Mouse (Mus musculus): ENCODE results near the gene Ccdc47. TPM values are rescaled to one million over a fixed set of nuclear protein-coding genes. Genes with fewer than 3 reads are reported as not detected.
"Not testable (repeated sequence)": the region's sequence is repeated elsewhere in the genome, so short reads cannot be mapped to it uniquely, and the experiment has no call there.

Gene Ccdc47
- polyA plus RNA-seq, 1 experiment = 16.6 TPM

DNA sequence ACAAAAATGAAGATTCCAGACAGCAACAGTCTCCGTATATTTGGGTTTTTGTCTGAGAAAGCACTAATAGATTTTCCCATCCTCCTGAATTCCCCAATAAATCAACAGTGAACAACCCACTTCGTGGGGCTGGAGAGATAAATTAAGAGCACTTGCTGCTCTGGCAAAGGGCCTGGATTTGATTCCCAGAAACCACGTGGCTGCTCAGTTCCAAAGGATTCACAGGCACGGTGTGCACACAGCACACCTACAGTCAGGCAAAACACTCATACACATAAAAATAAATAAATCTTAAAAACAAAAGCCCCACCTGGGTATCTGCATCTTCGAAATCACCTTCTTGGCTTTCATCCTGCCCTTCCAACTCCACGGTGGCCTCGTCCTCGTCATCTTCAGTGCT is 3.4 kb downstream of the Ccdc47 start:
- H3K36me3 ChIP-seq (ENCODE audit: control insufficient read depth, insufficient read depth) = peaks cover 61% of the 10 kb centered on the region
- no peak overlapping the region for H3ac ChIP-seq (ENCODE audit: control insufficient read depth, insufficient read length, low read depth)
- no peaks in the 10 kb centered on the region for H3K27me3 ChIP-seq (ENCODE audit: control insufficient read depth, insufficient read depth, insufficient read length)
- H3K79me2 ChIP-seq (ENCODE audit: control insufficient read depth, insufficient read depth) = peaks cover 64% of the 10 kb centered on the region
- no peak overlapping the region for H3K4me3 ChIP-seq (ENCODE audit: insufficient read depth, poor library complexity, severe bottlenecking)
- H3K79me3 ChIP-seq (ENCODE audit: low read depth) = peaks cover 48% of the 10 kb centered on the region
- TF ChIP-seq CTCF (IDR thresholded peaks at IDR 0.05; ENCODE audit: control insufficient read depth, insufficient read depth, insufficient read length) (no peak), FOSL1 (IDR thresholded peaks at IDR 0.05; ENCODE audit: insufficient read depth, low read length, poor library complexity, severe bottlenecking) (no peak), USF1 (IDR thresholded peaks at IDR 0.05; ENCODE audit: low read depth) (no peak), MAX (IDR thresholded peaks at IDR 0.05) (no peak), CEBPB (IDR thresholded peaks at IDR 0.05; ENCODE audit: low read depth) (no peak), MYOG (IDR thresholded peaks at IDR 0.05; ENCODE audit: control insufficient read depth, extremely low read depth, insufficient read length) (no peak), MYOD1 (IDR thresholded peaks at IDR 0.05; ENCODE audit: control insufficient read depth, insufficient read length, low read depth) (no peak)

DNA sequence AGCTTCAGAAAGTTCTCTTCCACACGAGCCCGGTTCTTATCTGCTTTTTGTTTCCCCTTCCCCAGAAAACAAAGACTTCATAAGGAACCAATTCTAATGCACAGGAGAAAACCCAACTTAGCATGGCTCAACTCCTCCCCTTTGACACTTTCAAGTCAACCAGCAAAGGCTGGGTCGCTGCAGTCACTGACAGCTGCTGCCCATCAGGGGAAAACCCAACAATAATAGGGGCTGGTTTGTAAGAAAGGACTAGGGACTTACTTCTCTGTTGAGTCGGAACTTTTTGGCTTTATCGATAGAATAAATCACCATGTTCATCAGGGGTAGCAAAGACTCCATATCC is 14.1 kb downstream of the Ccdc47 start, which contains the start of gene Strada:
Gene Strada (minus strand): TSS at position 46 of the 343 bp plus-strand sequence.
- peaks cover 93% of the 10 kb centered on the region for H3K36me3 ChIP-seq (ENCODE audit: control insufficient read depth, insufficient read depth)
- H3K4me3 ChIP-seq (ENCODE audit: insufficient read depth, poor library complexity, severe bottlenecking) = no peak within 1 kb of the TSS
- peaks cover 2% of the 10 kb centered on the region for H3K79me3 ChIP-seq (ENCODE audit: low read depth)
- no peaks in the 10 kb centered on the region for H3K79me2 ChIP-seq (ENCODE audit: control insufficient read depth, insufficient read depth)
- TF ChIP-seq MYOG (IDR thresholded peaks at IDR 0.05; ENCODE audit: control insufficient read depth, extremely low read depth, insufficient read length) = no peak
- no peaks in the 10 kb centered on the region for H3K27me3 ChIP-seq (ENCODE audit: control insufficient read depth, insufficient read depth, insufficient read length)
- no peak within 1 kb of the TSS for H3ac ChIP-seq (ENCODE audit: control insufficient read depth, insufficient read length, low read depth)

DNA sequence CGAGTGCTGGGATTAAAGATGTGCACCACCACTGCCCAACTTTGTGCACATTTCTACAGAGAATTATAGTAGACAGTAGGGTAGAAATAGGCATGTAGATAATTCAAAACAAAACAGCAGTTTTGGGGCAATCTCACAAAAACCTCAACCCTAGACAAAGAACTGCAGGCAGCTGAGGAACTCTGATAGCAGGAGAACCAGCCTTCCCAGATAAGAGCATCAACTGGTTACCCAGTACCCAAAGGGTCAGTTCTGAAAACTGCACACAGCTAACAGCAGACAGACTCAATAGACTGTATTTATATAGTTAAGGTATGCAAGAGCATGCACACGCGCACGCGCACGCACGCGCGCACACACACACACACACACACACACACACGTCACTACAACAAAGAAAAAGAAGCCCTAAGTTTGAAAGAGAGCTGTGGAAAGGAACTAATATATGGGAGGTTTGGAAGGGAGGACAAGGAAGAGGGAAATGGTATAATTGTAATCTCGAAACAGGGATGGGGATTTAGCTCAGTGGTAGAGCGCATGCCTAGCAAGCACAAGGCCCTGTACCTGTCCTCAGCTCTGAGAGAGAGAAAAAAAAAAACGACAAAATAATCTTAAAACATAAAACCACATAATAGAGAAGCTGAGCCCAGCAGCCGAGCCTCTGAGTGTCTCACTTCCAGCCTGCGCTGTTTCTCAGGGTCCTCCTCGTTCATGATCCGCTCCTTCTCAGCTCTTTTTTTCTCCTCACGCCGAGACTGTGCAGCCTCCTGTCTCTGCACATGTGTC is 14.6 kb downstream of the Ccdc47 start:
- no peak overlapping the region for H3K4me3 ChIP-seq (ENCODE audit: insufficient read depth, poor library complexity, severe bottlenecking)
- TF ChIP-seq CTCF (IDR thresholded peaks at IDR 0.05; ENCODE audit: control insufficient read depth, insufficient read depth, insufficient read length) (no peak), CEBPB (IDR thresholded peaks at IDR 0.05; ENCODE audit: low read depth) (no peak), USF1 (IDR thresholded peaks at IDR 0.05; ENCODE audit: low read depth) (no peak), FOSL1 (IDR thresholded peaks at IDR 0.05; ENCODE audit: insufficient read depth, low read length, poor library complexity, severe bottlenecking) (no peak), MYOG (IDR thresholded peaks at IDR 0.05; ENCODE audit: control insufficient read depth, extremely low read depth, insufficient read length) (no peak), MYOD1 (IDR thresholded peaks at IDR 0.05; ENCODE audit: control insufficient read depth, insufficient read length, low read depth) (no peak), MAX (IDR thresholded peaks at IDR 0.05) (no peak)
- peaks cover 2% of the 10 kb centered on the region for H3K79me3 ChIP-seq (ENCODE audit: low read depth)
- H3K79me2 ChIP-seq (ENCODE audit: control insufficient read depth, insufficient read depth) = no peaks in the 10 kb centered on the region
- H3ac ChIP-seq (ENCODE audit: control insufficient read depth, insufficient read length, low read depth) = no peak overlapping the region
- peaks cover 94% of the 10 kb centered on the region for H3K36me3 ChIP-seq (ENCODE audit: control insufficient read depth, insufficient read depth)
- no peaks in the 10 kb centered on the region for H3K27me3 ChIP-seq (ENCODE audit: control insufficient read depth, insufficient read depth, insufficient read length)

DNA sequence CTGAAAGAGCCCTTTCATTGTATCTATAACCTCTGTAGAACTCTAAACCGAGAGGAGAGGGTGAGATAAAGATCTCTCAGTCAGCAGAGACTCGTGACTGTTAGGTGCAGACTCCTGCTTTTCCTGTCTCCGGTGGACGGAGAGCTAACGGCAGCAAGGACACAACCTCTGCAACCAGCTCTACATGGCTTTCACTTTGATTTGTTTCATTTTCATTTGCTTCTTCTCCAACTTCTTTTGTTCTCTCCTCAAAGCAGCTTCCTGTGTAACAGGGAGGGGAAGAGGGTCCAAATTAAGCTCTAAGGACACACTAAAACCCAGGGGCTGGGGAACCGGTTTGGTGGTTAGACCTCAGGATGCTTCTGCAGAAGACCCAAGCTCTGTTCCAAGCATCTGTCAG is 15.4 kb downstream of the Ccdc47 start:
- H3K27me3 ChIP-seq (ENCODE audit: control insufficient read depth, insufficient read depth, insufficient read length) = no peaks in the 10 kb centered on the region
- no peaks in the 10 kb centered on the region for H3K79me2 ChIP-seq (ENCODE audit: control insufficient read depth, insufficient read depth)
- no peak for TF ChIP-seq MAX (IDR thresholded peaks at IDR 0.05)
- TF ChIP-seq FOSL1 (IDR thresholded peaks at IDR 0.05; ENCODE audit: insufficient read depth, low read length, poor library complexity, severe bottlenecking) = no peak
- TF ChIP-seq MYOD1 (IDR thresholded peaks at IDR 0.05; ENCODE audit: control insufficient read depth, insufficient read length, low read depth) = no peak
- no peak overlapping the region for H3K4me3 ChIP-seq (ENCODE audit: insufficient read depth, poor library complexity, severe bottlenecking)
- no peak overlapping the region for H3ac ChIP-seq (ENCODE audit: control insufficient read depth, insufficient read length, low read depth)
- H3K79me3 ChIP-seq (ENCODE audit: low read depth) = peaks cover 2% of the 10 kb centered on the region
- H3K36me3 ChIP-seq (ENCODE audit: control insufficient read depth, insufficient read depth) = peaks cover 89% of the 10 kb centered on the region

DNA sequence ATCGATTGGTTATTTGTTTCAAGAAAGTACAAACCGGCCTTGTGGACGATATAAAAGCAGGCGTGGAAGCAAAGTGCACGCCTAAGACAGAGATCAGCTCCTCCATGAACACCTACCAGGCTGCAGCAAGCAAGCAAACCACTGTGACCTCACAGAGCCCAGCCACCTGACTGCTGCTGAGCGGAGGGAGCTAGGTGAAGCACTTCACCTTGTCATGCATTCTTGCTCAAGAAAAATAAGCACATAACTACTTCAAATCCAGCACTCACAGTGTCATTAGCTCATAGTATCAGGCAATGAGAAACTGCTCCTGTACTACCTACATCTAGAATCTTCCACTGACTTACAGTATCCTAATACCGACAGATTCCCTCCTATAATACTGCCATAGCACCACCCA is 16.1 kb downstream of the Ccdc47 start:
- H3K36me3 ChIP-seq (ENCODE audit: control insufficient read depth, insufficient read depth) = peaks cover 82% of the 10 kb centered on the region
- H3K4me3 ChIP-seq (ENCODE audit: insufficient read depth, poor library complexity, severe bottlenecking); H3K79me3 ChIP-seq (ENCODE audit: low read depth); H3K27me3 ChIP-seq (ENCODE audit: control insufficient read depth, insufficient read depth, insufficient read length); H3K79me2 ChIP-seq (ENCODE audit: control insufficient read depth, insufficient read depth); H3ac ChIP-seq (ENCODE audit: control insufficient read depth, insufficient read length, low read depth): not testable (repeated sequence)

DNA sequence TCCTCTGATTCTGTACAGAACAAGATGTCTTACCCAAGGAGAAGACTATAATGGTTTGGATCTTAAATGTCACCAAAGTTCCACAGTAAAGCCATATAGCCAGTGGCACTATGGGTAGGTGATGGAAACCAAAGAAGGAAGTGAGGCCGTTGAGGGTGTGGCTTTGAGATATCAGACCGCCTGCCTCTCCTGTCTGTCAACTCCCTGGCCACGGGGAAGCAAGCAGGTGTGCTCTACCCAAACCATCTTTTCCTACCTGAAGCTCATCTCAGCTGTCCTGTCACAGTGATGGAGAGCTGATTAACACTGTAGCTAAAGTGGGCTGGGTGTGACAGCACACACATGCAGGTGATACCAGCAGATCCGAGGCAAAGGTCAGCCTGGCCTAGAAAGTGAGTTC is 17.9 kb downstream of the Ccdc47 start:
- Histone ChIP-seq H3K36me3 (ENCODE audit: control insufficient read depth, insufficient read depth) (peaks cover 64% of the 10 kb centered on the region), H3K4me3 (ENCODE audit: insufficient read depth, poor library complexity, severe bottlenecking) (no peak overlapping the region), H3K27me3 (ENCODE audit: control insufficient read depth, insufficient read depth, insufficient read length) (no peaks in the 10 kb centered on the region), H3K79me3 (ENCODE audit: low read depth) (peaks cover 2% of the 10 kb centered on the region), H3ac (ENCODE audit: control insufficient read depth, insufficient read length, low read depth) (no peak overlapping the region), H3K79me2 (ENCODE audit: control insufficient read depth, insufficient read depth) (no peaks in the 10 kb centered on the region)
- TF ChIP-seq CEBPB (IDR thresholded peaks at IDR 0.05; ENCODE audit: low read depth) (no peak), MAX (IDR thresholded peaks at IDR 0.05) (no peak), FOSL1 (IDR thresholded peaks at IDR 0.05; ENCODE audit: insufficient read depth, low read length, poor library complexity, severe bottlenecking) (no peak), MYOG (IDR thresholded peaks at IDR 0.05; ENCODE audit: control insufficient read depth, extremely low read depth, insufficient read length) (no peak), CTCF (IDR thresholded peaks at IDR 0.05; ENCODE audit: control insufficient read depth, insufficient read depth, insufficient read length) (no peak), MYOD1 (IDR thresholded peaks at IDR 0.05; ENCODE audit: control insufficient read depth, insufficient read length, low read depth) (no peak), USF1 (IDR thresholded peaks at IDR 0.05; ENCODE audit: low read depth) (no peak)
